Comparison of ENCODE assay signal across 19 mouse cellular contexts in the genomic region with DNA sequence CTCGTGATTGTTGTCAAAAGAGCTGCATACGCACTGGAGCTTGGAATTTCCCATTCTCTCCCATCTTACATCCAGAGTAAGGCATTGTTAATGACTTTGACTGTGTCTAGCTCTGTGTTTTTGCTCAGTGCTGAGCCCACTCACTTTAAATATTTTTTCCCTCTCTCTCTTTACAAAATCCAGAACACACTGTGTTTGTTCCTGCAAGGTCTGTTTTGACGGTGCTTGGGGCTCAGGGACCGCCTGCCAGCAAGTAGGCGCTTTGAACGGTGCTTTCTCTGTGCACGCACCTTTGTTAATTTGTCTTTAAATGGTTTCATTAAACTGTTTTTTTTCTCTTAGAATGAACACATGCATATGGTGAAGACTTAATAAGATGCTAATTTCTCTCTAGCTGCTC. TPM values are rescaled to one million over a fixed set of nuclear protein-coding genes. Genes with fewer than 3 reads are reported as not detected.
DNase-seq lines count a peak whose midpoint lies in the region; ATAC-seq lines count a peak whose summit lies in the region.
"Had no signal": no experiment of that assay in that cellular context is flagged by ENCODE, and none has a peak within 500 bp of the region (broad histone marks: within the 10 kb centered on the region; RNA-seq: fewer than 3 reads in every experiment).

No protein-coding gene starts in this region.

- no peak overlapping the region for H3K9ac ChIP-seq in hindbrain, embryonic 15.5 days
- no peak overlapping the region for H3K9ac ChIP-seq in hindbrain, embryonic 16.5 days (ENCODE audit: low read depth, low read length)
- H3K9ac ChIP-seq in neural tube, embryonic 13.5 days, result 0 out of 2 replicates have a peak overlapping the region, but pooled peaks have one; percentile 4
- H3K9ac ChIP-seq in forebrain, embryonic 15.5 days (replicated peaks), result no peak overlapping the region
- H3K9ac ChIP-seq: embryonic facial prominence, embryonic 12.5 days; liver, embryonic 15.5 days; midbrain, embryonic 12.5 days had no signal

- H3K4me1 ChIP-seq in hindbrain, embryonic 15.5 days (replicated peaks), result 0 out of 2 replicates have a peak, but pooled peaks cover 8% of the 10 kb centered on the region
- no peaks in the 10 kb centered on the region; the same call in 1 of the 2 replicates for H3K4me1 ChIP-seq in hindbrain, embryonic 16.5 days (ENCODE audit: control insufficient read depth, insufficient read depth, low read depth, low read length)
- H3K4me1 ChIP-seq in neural tube, embryonic 13.5 days (replicated peaks), result peaks cover 24% of the 10 kb centered on the region
- peaks cover 14% of the 10 kb centered on the region for H3K4me1 ChIP-seq in forebrain, embryonic 15.5 days
- H3K4me1 ChIP-seq: embryonic facial prominence, embryonic 12.5 days had no signal

- no peaks in the 10 kb centered on the region for H3K36me3 ChIP-seq in hindbrain, embryonic 15.5 days
- no peaks in the 10 kb centered on the region for H3K36me3 ChIP-seq in hindbrain, embryonic 16.5 days (ENCODE audit: control insufficient read depth, insufficient read depth, low read length)
- no peaks in the 10 kb centered on the region for H3K36me3 ChIP-seq in neural tube, embryonic 13.5 days
- no peaks in the 10 kb centered on the region for H3K36me3 ChIP-seq in forebrain, embryonic 15.5 days
- H3K36me3 ChIP-seq: embryonic facial prominence, embryonic 12.5 days; liver, embryonic 15.5 days; midbrain, embryonic 12.5 days had no signal

- no peak overlapping the region for H3K4me2 ChIP-seq in hindbrain, embryonic 15.5 days
- no peak overlapping the region for H3K4me2 ChIP-seq in hindbrain, embryonic 16.5 days (ENCODE audit: low read length)
- no peak overlapping the region for H3K4me2 ChIP-seq in neural tube, embryonic 13.5 days
- no peak overlapping the region for H3K4me2 ChIP-seq in forebrain, embryonic 15.5 days (replicated peaks)
- H3K4me2 ChIP-seq: embryonic facial prominence, embryonic 12.5 days; liver, embryonic 15.5 days; midbrain, embryonic 12.5 days had no signal

- no peak overlapping the region for H3K4me3 ChIP-seq in hindbrain, embryonic 15.5 days
- H3K4me3 ChIP-seq in hindbrain, embryonic 16.5 days (ENCODE audit: low read length), result no peak overlapping the region
- no peak overlapping the region for H3K4me3 ChIP-seq in neural tube, embryonic 13.5 days
- no peak overlapping the region for H3K4me3 ChIP-seq in forebrain, embryonic 15.5 days
- H3K4me3 ChIP-seq: embryonic facial prominence, embryonic 12.5 days; liver, embryonic 15.5 days; midbrain, embryonic 12.5 days had no signal

- no peaks in the 10 kb centered on the region for H3K27me3 ChIP-seq in hindbrain, embryonic 15.5 days
- no peaks in the 10 kb centered on the region for H3K27me3 ChIP-seq in hindbrain, embryonic 16.5 days (replicated peaks; ENCODE audit: control insufficient read depth, insufficient read depth, low read length)
- H3K27me3 ChIP-seq in neural tube, embryonic 13.5 days, result no peaks in the 10 kb centered on the region
- no peaks in the 10 kb centered on the region for H3K27me3 ChIP-seq in forebrain, embryonic 15.5 days
- H3K27me3 ChIP-seq: embryonic facial prominence, embryonic 12.5 days; liver, embryonic 15.5 days had no signal

- DNase-seq in neural tube, embryonic 10.5 days (ENCODE audit: extremely low spot score, low spot score), result no peak
- no peak for DNase-seq in lung, adult 18-20 months
- DNase-seq: adrenal gland, adult 2 months; cerebellum, adult 9-11 months; kidney, adult 11 months; left cerebral cortex, postnatal 4 days; retina, postnatal 1 day; thymus, postnatal 14 days had no signal

- 39% methylated on average over 7 of the region's 7 CpGs for WGBS in hindbrain, embryonic 15.5 days
- WGBS in hindbrain, embryonic 16.5 days, result 39% methylated on average over 7 of the region's 7 CpGs
- WGBS in neural tube, embryonic 13.5 days, result 37% methylated on average over 7 of the region's 7 CpGs
- WGBS in forebrain, embryonic 15.5 days, result 7% methylated on average over 7 of the region's 7 CpGs

- peak overlapping the region; percentile 23; the same call in 1 of the 2 replicates for H3K27ac ChIP-seq in hindbrain, embryonic 15.5 days (replicated peaks)
- H3K27ac ChIP-seq in hindbrain, embryonic 16.5 days (ENCODE audit: low read depth, low read length), result no peak overlapping the region
- H3K27ac ChIP-seq in neural tube, embryonic 13.5 days (replicated peaks), result peak overlapping the region; percentile 69
- 0 out of 2 replicates have a peak overlapping the region, but pooled peaks have one; percentile 17 for H3K27ac ChIP-seq in forebrain, embryonic 15.5 days (replicated peaks)
- H3K27ac ChIP-seq: embryonic facial prominence, embryonic 12.5 days; midbrain, embryonic 12.5 days; stomach, postnatal 0 days had no signal

- no peak for ATAC-seq in hindbrain, embryonic 15.5 days (ENCODE audit: low FRiP score, low read depth)
- no peak for ATAC-seq in hindbrain, embryonic 16.5 days
- ATAC-seq in neural tube, embryonic 13.5 days (ENCODE audit: low read depth), result no peak
- ATAC-seq in forebrain, embryonic 15.5 days (replicated peaks), result peak; percentile 35; the same call in 1 of the 2 replicates
- ATAC-seq in erythroid progenitor cell, adult 5-6 weeks (replicated peaks; ENCODE audit: low FRiP score, poor library complexity, severe bottlenecking), result no peak
- ATAC-seq: lung, postnatal 0 days had no signal

- H3K9me3 ChIP-seq in hindbrain, embryonic 15.5 days, result no peaks in the 10 kb centered on the region
- H3K9me3 ChIP-seq in hindbrain, embryonic 16.5 days (ENCODE audit: control insufficient read depth, low read length), result no peaks in the 10 kb centered on the region
- H3K9me3 ChIP-seq in neural tube, embryonic 13.5 days, result no peaks in the 10 kb centered on the region
- H3K9me3 ChIP-seq in forebrain, embryonic 15.5 days, result no peaks in the 10 kb centered on the region
- H3K9me3 ChIP-seq: embryonic facial prominence, embryonic 12.5 days; liver, embryonic 15.5 days; midbrain, embryonic 12.5 days had no signal

RNA-seq across cellular contexts. Expression of gene Tspan18, which starts 21.5 kb away (rescaled TPM):
- polyA plus RNA-seq in hindbrain, embryonic 15.5 days (2015; fragmentation: Nextera tagmentation; extraction: Ambion mirVana), result 17.9 and 23.5 TPM in 2 replicates
- 15.7 and 24.2 TPM in 2 replicates for polyA plus RNA-seq in hindbrain, embryonic 16.5 days (2015; fragmentation: Nextera tagmentation; extraction: Ambion mirVana)
- polyA plus RNA-seq in neural tube, embryonic 13.5 days (2015; fragmentation: Nextera tagmentation; extraction: Ambion mirVana), result 41.8 and 43.5 TPM in 2 replicates
- polyA plus RNA-seq in forebrain, embryonic 15.5 days (2015; fragmentation: Nextera tagmentation; extraction: Ambion mirVana), result 16.5 and 16.9 TPM in 2 replicates
- 2.2 TPM in 1 of 2 replicates, not detected in the other for total RNA-seq in erythroid progenitor cell, adult 5-6 weeks (2015; ENCODE audit: low replicate concordance)
- 0.61 and 0.64 TPM in 2 replicates for total RNA-seq in erythroid progenitor cell, adult 5-6 weeks (2017; ENCODE audit: low replicate concordance)
- total RNA-seq: megakaryocyte progenitor cell, adult 5-6 weeks had no signal
